Mouse (Mus musculus) midbrain, embryonic 12.5 days (tissue): ENCODE measurements at regions not wholly inside any gene's neighbourhood (a gene's known extent, or its start where the extent isn't known, plus 50 kb on each side); places are given as distances from the start of the nearest gene placed in this dataset.
"Not testable (repeated sequence)": the region's sequence is repeated elsewhere in the genome, so short reads cannot be mapped to it uniquely, and the experiment has no call there.

Experiments
- ATAC-seq: fragments of 200-750 bp; cut with Nextera tagmentation; 2 replicates; pipeline ENCODE4 v1.8.0; 2017; ENCODE audit warnings: low read depth, moderate TSS enrichment, moderate library complexity; ENCODE audit not compliant: low FRiP score
- H3K27ac ChIP-seq: fragments of 300-500 bp; sonication (generic); replicated peaks from 2 replicates; pipeline ENCODE4 v1.5.1; 2016; ENCODE audit warnings: mild to moderate bottlenecking
- H3K27me3 ChIP-seq: fragments of 300-500 bp; sonication (generic); 2 replicates; pipeline ENCODE4 v1.6.1; 2016; ENCODE audit warnings: mild to moderate bottlenecking
- H3K36me3 ChIP-seq: fragments of 300-500 bp; sonication (generic); 2 replicates; pipeline ENCODE4 v1.6.1; 2016
- H3K4me1 ChIP-seq: fragments of 300-500 bp; sonication (generic); 2 replicates; pipeline ENCODE4 v1.6.1; 2016
- H3K4me2 ChIP-seq: fragments of 300-500 bp; sonication (generic); replicated peaks from 2 replicates; pipeline ENCODE4 v1.6.1; 2016; ENCODE audit warnings: mild to moderate bottlenecking, moderate library complexity
- H3K4me3 ChIP-seq: fragments of 300-500 bp; sonication (generic); 2 replicates; pipeline ENCODE4 v1.5.1; 2016; ENCODE audit warnings: mild to moderate bottlenecking
- H3K9ac ChIP-seq: fragments of 300-500 bp; sonication (generic); replicated peaks from 2 replicates; pipeline ENCODE4 v1.6.1; 2016; ENCODE audit warnings: mild to moderate bottlenecking, moderate library complexity
- H3K9me3 ChIP-seq: fragments of 300-500 bp; sonication (generic); 2 replicates; pipeline ENCODE4 v1.6.1; 2016; ENCODE audit warnings: mild to moderate bottlenecking
- WGBS: fragments of 180-500 bp; shearing (Covaris S2); methylation state at CpG from one replicate; pipeline ENCODE4 v1.1.7; 2016; 5-methylcytosine and 5-hydroxymethylcytosine counted together

GRCm38 (mm10) chr16:21102033-21102432 is 51.8 kb downstream of the Teddm3 start:
- H3K9ac ChIP-seq, H3K4me2 ChIP-seq, H3K9me3 ChIP-seq, H3K27ac ChIP-seq, H3K4me3 ChIP-seq, ATAC-seq, H3K27me3 ChIP-seq, H3K4me1 ChIP-seq, H3K36me3 ChIP-seq: not testable (repeated sequence)
- 89% methylated on average over 3 of the region's 3 CpGs for WGBS

- H3K27me3 ChIP-seq, H3K4me1 ChIP-seq: not testable (repeated sequence)
These were observed 53.7 kb downstream of the Teddm3 start for GRCm38 (mm10) chr16:21100126-21100525.

GRCm38 (mm10) chr16:21074779-21075148 is 79.0 kb downstream of the Teddm3 start:
- Histone ChIP-seq H3K9me3 (no peaks in the 10 kb centered on the region), H3K4me3 (no peak overlapping the region), H3K4me2 (no peak overlapping the region), H3K36me3 (no peaks in the 10 kb centered on the region), H3K9ac (no peak overlapping the region), H3K27ac (no peak overlapping the region), H3K4me1 (no peaks in the 10 kb centered on the region), H3K27me3 (no peaks in the 10 kb centered on the region)
- 68% methylated on average over 5 of the region's 5 CpGs for WGBS
- no peak for ATAC-seq

More at GRCm38 (mm10) chr16:21100126-21100525, 53.7 kb downstream of the Teddm3 start:
- not testable (repeated sequence) for H3K4me3 ChIP-seq, H3K36me3 ChIP-seq, H3K4me2 ChIP-seq, H3K9ac ChIP-seq, H3K27ac ChIP-seq, H3K9me3 ChIP-seq, ATAC-seq
- 90% methylated on average over 2 of the region's 2 CpGs for WGBS

- not testable (repeated sequence) for H3K4me1 ChIP-seq, H3K4me3 ChIP-seq, H3K9me3 ChIP-seq, H3K27me3 ChIP-seq, H3K36me3 ChIP-seq, H3K4me2 ChIP-seq, H3K9ac ChIP-seq, H3K27ac ChIP-seq
- ATAC-seq = peak; percentile 73
- WGBS = 35% methylated on average over 8 of the region's 10 CpGs
These were observed 79.6 kb downstream of the Teddm3 start for GRCm38 (mm10) chr16:21074082-21074778.

- Histone ChIP-seq H3K4me2 (no peak overlapping the region), H3K9me3 (peaks cover 7% of the 10 kb centered on the region; the same call in 1 of the 2 replicates), H3K36me3 (no peaks in the 10 kb centered on the region), H3K9ac (no peak overlapping the region), H3K4me3 (no peak overlapping the region), H3K27me3 (no peaks in the 10 kb centered on the region), H3K4me1 (no peaks in the 10 kb centered on the region), H3K27ac (no peak overlapping the region)
- WGBS = 82% methylated on average over 2 of the region's 2 CpGs
- no peak for ATAC-seq
These were observed 93.6 kb downstream of the Teddm3 start for GRCm38 (mm10) chr16:21060211-21060610.

GRCm38 (mm10) chr16:21054772-21055171 is 99.0 kb downstream of the Teddm3 start:
- H3K9ac ChIP-seq = no peak overlapping the region
- ATAC-seq = no peak
- no peaks in the 10 kb centered on the region for H3K4me1 ChIP-seq
- H3K27me3 ChIP-seq = no peaks in the 10 kb centered on the region
- no peak overlapping the region for H3K27ac ChIP-seq
- H3K4me2 ChIP-seq = no peak overlapping the region
- H3K4me3 ChIP-seq = no peak overlapping the region
- H3K36me3 ChIP-seq = no peaks in the 10 kb centered on the region
- peaks cover 11% of the 10 kb centered on the region; the same call in 1 of the 2 replicates for H3K9me3 ChIP-seq

DNA sequence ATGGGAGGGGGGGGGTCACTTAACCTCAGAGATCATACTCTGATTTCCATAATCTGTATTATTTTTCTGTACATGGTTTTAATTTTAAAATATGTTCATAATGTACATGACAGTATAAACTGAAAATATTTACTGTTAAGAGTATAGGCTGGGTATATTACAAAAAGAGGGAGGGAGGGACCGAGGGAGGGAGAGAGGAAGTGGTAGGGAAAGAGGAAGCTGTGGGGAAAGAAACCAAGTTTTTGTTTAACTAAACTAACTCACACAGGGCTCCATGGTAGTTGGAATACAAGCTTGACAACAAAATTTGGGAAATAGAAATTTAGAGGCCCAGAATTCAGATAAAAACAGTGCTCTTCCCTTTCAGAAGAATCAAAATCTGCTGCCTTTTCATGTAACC is 131.7 kb downstream of the Teddm3 start:
- H3K9me3 ChIP-seq, H3K27me3 ChIP-seq: not testable (repeated sequence)
- 79% methylated on average over 1 of the region's 1 CpGs for WGBS

GRCm38 (mm10) chr16:21004871-21005270 is 148.9 kb downstream of the Teddm3 start:
- Histone ChIP-seq H3K27me3 (no peaks in the 10 kb centered on the region), H3K9ac (no peak overlapping the region), H3K27ac (no peak overlapping the region), H3K36me3 (no peaks in the 10 kb centered on the region), H3K4me2 (no peak overlapping the region), H3K4me1 (no peaks in the 10 kb centered on the region), H3K9me3 (no peaks in the 10 kb centered on the region), H3K4me3 (no peak overlapping the region)
- no peak for ATAC-seq

More for the DNA sequence above, 131.7 kb downstream of the Teddm3 start:
- H3K4me2 ChIP-seq, H3K36me3 ChIP-seq, H3K27ac ChIP-seq, H3K4me3 ChIP-seq, H3K9ac ChIP-seq, ATAC-seq, H3K4me1 ChIP-seq: not testable (repeated sequence)

DNA sequence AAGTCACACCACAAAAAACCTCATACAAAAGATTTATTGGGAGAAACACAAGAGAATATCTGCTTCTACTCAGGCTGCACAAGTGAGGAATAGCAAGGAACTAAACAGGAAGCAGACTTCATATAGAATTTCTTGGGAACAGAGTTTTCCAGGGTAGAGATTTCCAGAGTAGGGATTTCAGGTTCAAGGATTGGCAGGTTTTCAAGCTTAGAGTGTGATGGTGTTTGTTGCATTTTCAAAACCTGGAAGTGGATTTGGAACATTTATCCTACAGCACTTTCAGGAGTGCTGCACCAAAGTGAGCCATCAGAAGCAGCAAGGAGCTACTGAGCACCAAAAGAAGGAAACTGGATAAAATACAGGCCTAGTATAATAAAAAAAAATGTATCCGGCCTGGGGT is 152.7 kb downstream of the Teddm3 start:
- 81% methylated on average over 1 of the region's 1 CpGs for WGBS
- no peaks in the 10 kb centered on the region for H3K27me3 ChIP-seq

DNA sequence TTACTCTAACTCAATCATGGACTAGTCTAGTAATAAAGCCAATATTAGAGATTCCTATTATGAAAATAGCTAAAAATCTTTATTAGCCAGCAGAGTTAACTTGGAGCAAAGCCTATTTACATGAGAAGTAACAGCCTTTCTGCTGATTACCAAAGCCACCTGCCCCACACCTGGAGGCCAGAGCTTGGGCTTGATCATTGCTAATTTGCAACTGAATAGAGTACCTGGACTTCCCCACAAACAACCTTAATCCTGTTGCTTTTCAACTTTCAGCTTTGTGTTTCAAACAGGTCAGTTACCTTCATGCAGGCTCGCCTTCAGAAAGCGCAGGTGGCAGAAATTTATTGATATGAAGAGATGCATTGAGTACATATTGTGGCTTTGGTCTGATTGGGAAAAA is 163.3 kb downstream of the Teddm3 start:
- Histone ChIP-seq H3K27ac (no peak overlapping the region), H3K4me1 (no peaks in the 10 kb centered on the region), H3K27me3 (no peaks in the 10 kb centered on the region), H3K4me3 (no peak overlapping the region), H3K9me3 (peaks cover 7% of the 10 kb centered on the region; the same call in 1 of the 2 replicates), H3K36me3 (no peaks in the 10 kb centered on the region), H3K4me2 (no peak overlapping the region), H3K9ac (no peak overlapping the region)
- no peak for ATAC-seq
- 90% methylated on average over 2 of the region's 2 CpGs for WGBS

More for the DNA sequence above, 152.7 kb downstream of the Teddm3 start:
- Histone ChIP-seq H3K4me1 (no peaks in the 10 kb centered on the region), H3K4me2 (no peak overlapping the region), H3K36me3 (no peaks in the 10 kb centered on the region), H3K9me3 (no peaks in the 10 kb centered on the region), H3K9ac (no peak overlapping the region), H3K27ac (no peak overlapping the region), H3K4me3 (no peak overlapping the region)
- ATAC-seq = no peak

- H3K4me3 ChIP-seq = no peak overlapping the region
- H3K36me3 ChIP-seq = no peaks in the 10 kb centered on the region
- no peaks in the 10 kb centered on the region for H3K9me3 ChIP-seq
- 67% methylated on average over 2 of the region's 2 CpGs for WGBS
- no peak overlapping the region for H3K27ac ChIP-seq
- H3K4me2 ChIP-seq = no peak overlapping the region
- H3K9ac ChIP-seq = no peak overlapping the region
- H3K27me3 ChIP-seq = no peaks in the 10 kb centered on the region
- no peaks in the 10 kb centered on the region for H3K4me1 ChIP-seq
- no peak for ATAC-seq
These were observed 178.4 kb downstream of the Teddm3 start for GRCm38 (mm10) chr16:20975406-20975805.

GRCm38 (mm10) chr16:20972442-20972841 is 181.4 kb downstream of the Teddm3 start:
- no peak overlapping the region for H3K27ac ChIP-seq
- no peaks in the 10 kb centered on the region for H3K4me1 ChIP-seq
- no peaks in the 10 kb centered on the region for H3K9me3 ChIP-seq
- no peaks in the 10 kb centered on the region for H3K36me3 ChIP-seq
- no peak overlapping the region for H3K9ac ChIP-seq
- H3K27me3 ChIP-seq = no peaks in the 10 kb centered on the region
- no peak overlapping the region for H3K4me2 ChIP-seq
- no peak for ATAC-seq
- H3K4me3 ChIP-seq = no peak overlapping the region

- no peak overlapping the region for H3K4me3 ChIP-seq
- no peak for ATAC-seq
- H3K4me1 ChIP-seq = no peaks in the 10 kb centered on the region
- no peak overlapping the region for H3K9ac ChIP-seq
- no peak overlapping the region for H3K27ac ChIP-seq
- no peaks in the 10 kb centered on the region for H3K36me3 ChIP-seq
- 77% methylated on average over 10 of the region's 10 CpGs for WGBS
- H3K27me3 ChIP-seq = no peaks in the 10 kb centered on the region
- H3K4me2 ChIP-seq = no peak overlapping the region
- H3K9me3 ChIP-seq = no peaks in the 10 kb centered on the region
These were observed 194.9 kb downstream of the Teddm3 start for GRCm38 (mm10) chr16:20958905-20959304.
